ENCODE assay signal across 8 mouse cellular contexts in genomic region chr11:67921827-67922754, GRCm38 (mm10). TPM values are rescaled to one million over a fixed set of nuclear protein-coding genes. Genes with fewer than 3 reads are reported as not detected.
A peak's percentile ranks its signal among the peaks of the same experiment; 100 is the strongest.
DNase-seq lines count a peak whose midpoint lies in the region; ATAC-seq and TF ChIP-seq lines count a peak whose summit lies in the region.

TSS of gene Usp43 (minus strand) at chr11:67922153.

- no peaks in the 10 kb centered on the region for H3K36me3 ChIP-seq in embryonic facial prominence, embryonic 11.5 days (replicated peaks; ENCODE audit: control insufficient read depth, insufficient read depth, low read depth, low read length)
- H3K36me3 ChIP-seq in heart, embryonic 11.5 days (ENCODE audit: control insufficient read depth, insufficient read depth, low read length), result no peaks in the 10 kb centered on the region
- H3K36me3 ChIP-seq in kidney, embryonic 15.5 days, result no peaks in the 10 kb centered on the region
- no peaks in the 10 kb centered on the region for H3K36me3 ChIP-seq in lung, embryonic 16.5 days (ENCODE audit: control insufficient read depth, insufficient read depth, low read length)

- peak; percentile 65; the same call in 1 of the 2 replicates for ATAC-seq in embryonic facial prominence, embryonic 11.5 days (replicated peaks; ENCODE audit: insufficient number of reproducible peaks, low FRiP score, low TSS enrichment, low read depth)
- ATAC-seq in heart, embryonic 11.5 days (replicated peaks; ENCODE audit: insufficient number of reproducible peaks, low FRiP score, low TSS enrichment), result peak; percentile 58; the same call in 1 of the 2 replicates
- peak; percentile 89 for ATAC-seq in kidney, embryonic 15.5 days (replicated peaks; ENCODE audit: low FRiP score)
- ATAC-seq in lung, embryonic 16.5 days (ENCODE audit: low read depth), result peak; percentile 93

- H3K27me3 ChIP-seq in embryonic facial prominence, embryonic 11.5 days (ENCODE audit: control insufficient read depth, insufficient read depth, low read length), result peaks cover 18% of the 10 kb centered on the region
- peaks cover 22% of the 10 kb centered on the region for H3K27me3 ChIP-seq in heart, embryonic 11.5 days (ENCODE audit: control insufficient read depth, insufficient read depth, low read length)
- H3K27me3 ChIP-seq in kidney, embryonic 15.5 days, result peaks cover 22% of the 10 kb centered on the region
- peaks cover 14% of the 10 kb centered on the region for H3K27me3 ChIP-seq in lung, embryonic 16.5 days (ENCODE audit: control insufficient read depth, insufficient read depth, low read depth, low read length)

- peak within 1 kb of the TSS; percentile 57; the same call in 1 of the 2 replicates for H3K27ac ChIP-seq in layer of hippocampus, adult 2 months
- H3K27ac ChIP-seq in embryonic facial prominence, embryonic 11.5 days (replicated peaks; ENCODE audit: low read depth, low read length), result no peak within 1 kb of the TSS
- H3K27ac ChIP-seq in heart, embryonic 11.5 days (ENCODE audit: low read depth, low read length), result no peak within 1 kb of the TSS
- peak within 1 kb of the TSS; percentile 83 for H3K27ac ChIP-seq in kidney, embryonic 15.5 days
- H3K27ac ChIP-seq in lung, embryonic 16.5 days (ENCODE audit: low read length), result peak within 1 kb of the TSS; percentile 92

- H3K4me2 ChIP-seq in embryonic facial prominence, embryonic 11.5 days (ENCODE audit: low read depth, low read length), result peak within 1 kb of the TSS; percentile 100
- peak within 1 kb of the TSS; percentile 100 for H3K4me2 ChIP-seq in heart, embryonic 11.5 days
- H3K4me2 ChIP-seq in kidney, embryonic 15.5 days, result peak within 1 kb of the TSS; percentile 88
- peak within 1 kb of the TSS; percentile 79 for H3K4me2 ChIP-seq in lung, embryonic 16.5 days (ENCODE audit: low read depth, low read length)

- peak within 1 kb of the TSS; percentile 47 for H3K9ac ChIP-seq in embryonic facial prominence, embryonic 11.5 days (replicated peaks; ENCODE audit: low read length)
- peak within 1 kb of the TSS; percentile 64 for H3K9ac ChIP-seq in heart, embryonic 11.5 days (ENCODE audit: low read depth, low read length)
- peak within 1 kb of the TSS; percentile 42 for H3K9ac ChIP-seq in kidney, embryonic 15.5 days
- peak within 1 kb of the TSS; percentile 80 for H3K9ac ChIP-seq in lung, embryonic 16.5 days (ENCODE audit: low read length)

- under 1% methylated on average over 45 of the region's 80 CpGs for WGBS in embryonic facial prominence, embryonic 11.5 days
- WGBS in heart, embryonic 11.5 days (ENCODE audit: insufficient replicate concordance), result under 1% methylated on average over 77 of the region's 80 CpGs
- under 1% methylated on average over 80 of the region's 80 CpGs for WGBS in kidney, embryonic 15.5 days
- WGBS in lung, embryonic 16.5 days, result under 1% methylated on average over 64 of the region's 80 CpGs

- H3K9me3 ChIP-seq in embryonic facial prominence, embryonic 11.5 days (replicated peaks; ENCODE audit: control insufficient read depth, low read length), result no peaks in the 10 kb centered on the region
- no peaks in the 10 kb centered on the region for H3K9me3 ChIP-seq in heart, embryonic 11.5 days (replicated peaks; ENCODE audit: control insufficient read depth, low read length)
- H3K9me3 ChIP-seq in kidney, embryonic 15.5 days (replicated peaks), result no peaks in the 10 kb centered on the region
- no peaks in the 10 kb centered on the region for H3K9me3 ChIP-seq in lung, embryonic 16.5 days (ENCODE audit: control insufficient read depth, low read length)

- no peaks in the 10 kb centered on the region; the same call in 1 of the 2 replicates for H3K4me1 ChIP-seq in embryonic facial prominence, embryonic 11.5 days (ENCODE audit: control insufficient read depth, insufficient read depth, low read length)
- no peaks in the 10 kb centered on the region for H3K4me1 ChIP-seq in heart, embryonic 11.5 days (ENCODE audit: control insufficient read depth, insufficient read depth, low read length)
- H3K4me1 ChIP-seq in kidney, embryonic 15.5 days, result peaks cover 31% of the 10 kb centered on the region
- peaks cover 5% of the 10 kb centered on the region; the same call in 1 of the 2 replicates for H3K4me1 ChIP-seq in lung, embryonic 16.5 days (replicated peaks; ENCODE audit: control insufficient read depth, insufficient read depth, low read length)

- peak; percentile 39 for TF ChIP-seq CTCF in layer of hippocampus, adult 2 months (conservative IDR thresholded peaks at IDR 0.05)

- H3K4me3 ChIP-seq in layer of hippocampus, adult 2 months, result peak within 1 kb of the TSS; percentile 60
- peak within 1 kb of the TSS; percentile 75 for H3K4me3 ChIP-seq in embryonic facial prominence, embryonic 11.5 days (ENCODE audit: low read depth, low read length)
- peak within 1 kb of the TSS; percentile 81 for H3K4me3 ChIP-seq in heart, embryonic 11.5 days (ENCODE audit: low read depth, low read length)
- peak within 1 kb of the TSS; percentile 67 for H3K4me3 ChIP-seq in kidney, embryonic 15.5 days (replicated peaks)
- peak within 1 kb of the TSS; percentile 77 for H3K4me3 ChIP-seq in lung, embryonic 16.5 days (ENCODE audit: low read length)

- no peak for DNase-seq in layer of hippocampus, adult 2 months (ENCODE audit: low spot score in 2 of 2)
- no peak for DNase-seq in layer of hippocampus, postnatal 36 days
- DNase-seq in embryonic facial prominence, embryonic 11.5 days (ENCODE audit: low spot score), result peak; percentile 65
- DNase-seq in retina, embryonic 14.5 days (ENCODE audit: low spot score), result peak; percentile 73
- DNase-seq in T-cell, adult 2 months (ENCODE audit: low spot score), result no peak

RNA-seq across cellular contexts. Expression of gene Usp43, which starts in this region (rescaled TPM):
- total RNA-seq in layer of hippocampus, adult 2 months (2021), result under 1 TPM; 0.91 to 0.95 TPM
- under 1 TPM; 0.28 to 0.77 TPM for total RNA-seq in layer of hippocampus, postnatal 36 days (2021)
- polyA plus RNA-seq in embryonic facial prominence, embryonic 11.5 days (2014; fragmentation: Nextera tagmentation; extraction: Ambion mirVana), result 0.64 and 0.70 TPM in 2 replicates
- polyA plus RNA-seq in heart, embryonic 11.5 days (2014; fragmentation: Nextera tagmentation; extraction: Ambion mirVana), result 0.24 TPM in 2 replicates
- polyA plus RNA-seq in kidney, embryonic 15.5 days (2015; fragmentation: Nextera tagmentation; extraction: Ambion mirVana), result 2.0 and 2.6 TPM in 2 replicates
- polyA plus RNA-seq in lung, embryonic 16.5 days (2015; fragmentation: Nextera tagmentation; extraction: Ambion mirVana), result 3.1 and 3.7 TPM in 2 replicates

Comparison
In these comparisons a context has a peak if more than half of its experiments do, and no peak if none do; other contexts are left out.
1. Peak in DNase-seq, ATAC-seq, H3K4me3 ChIP-seq, H3K9ac ChIP-seq and H3K4me2 ChIP-seq in embryonic facial prominence, embryonic 11.5 days; RNA of the gene not detected or under 1 TPM.
2. Peak in ATAC-seq, H3K4me3 ChIP-seq, H3K9ac ChIP-seq and H3K4me2 ChIP-seq in heart, embryonic 11.5 days; RNA of the gene not detected or under 1 TPM.
3. H3K27ac ChIP-seq: peak in layer of hippocampus, adult 2 months (single experiment), kidney, embryonic 15.5 days (single experiment) and lung, embryonic 16.5 days (single experiment); none in embryonic facial prominence, embryonic 11.5 days (single experiment) and heart, embryonic 11.5 days (single experiment).
4. Peak in every context shown above with its lines, with median percentiles within 50 percentile points of each other: H3K4me3 ChIP-seq, ATAC-seq, H3K4me2 ChIP-seq and H3K9ac ChIP-seq.